Mouse (Mus musculus): ENCODE measurements at regions not wholly inside any gene's neighbourhood (a gene's known extent, or its start where the extent isn't known, plus 50 kb on each side); places are given as distances from the start of the nearest gene placed in this dataset.

- no peak for DNase-seq
These were observed 57.5 kb upstream of the Cenpw start for GRCm38 (mm10) chr10:30257889-30258288.
